Mouse (Mus musculus) neural tube, embryonic 11.5 days (tissue): ENCODE results near the gene Cachd1. TPM values are rescaled to one million over a fixed set of nuclear protein-coding genes. Genes with fewer than 3 reads are reported as not detected.
A peak's percentile ranks its signal among the peaks of the same experiment; 100 is the strongest.

Experiments used
- ATAC-seq: fragments of 200-750 bp; cut with Nextera tagmentation; 2 replicates; pipeline ENCODE4 v1.8.0; 2017; ENCODE audit warnings: moderate number of reproducible peaks, mild to moderate bottlenecking, moderate TSS enrichment, moderate library complexity; ENCODE audit not compliant: insufficient read depth, low FRiP score, low TSS enrichment
- DNase-seq: peaks from one replicate; pipeline ENCODE4 v3.0.0-alpha.2; 2015; ENCODE audit warnings: low spot score
- H3K27ac ChIP-seq: fragments of 300-500 bp; sonication (generic); 2 replicates; pipeline ENCODE4 v1.5.1; 2014; ENCODE audit warnings: low read depth, mild to moderate bottlenecking, low read length
- H3K27me3 ChIP-seq: fragments of 300-500 bp; sonication (generic); 2 replicates; pipeline ENCODE4 v1.6.1; 2014; ENCODE audit warnings: mild to moderate bottlenecking, low read length, mixed read lengths; ENCODE audit not compliant: control insufficient read depth, insufficient read depth
- H3K36me3 ChIP-seq: fragments of 300-500 bp; sonication (generic); 2 replicates; pipeline ENCODE4 v1.6.1; 2014; ENCODE audit warnings: mild to moderate bottlenecking, low read length, moderate library complexity, mixed read lengths; ENCODE audit not compliant: control insufficient read depth, insufficient read depth
- H3K4me1 ChIP-seq: fragments of 300-500 bp; sonication (generic); 2 replicates; pipeline ENCODE4 v1.6.1; 2014; ENCODE audit warnings: low read length, mixed read lengths; ENCODE audit not compliant: control insufficient read depth, insufficient read depth
- H3K4me2 ChIP-seq: fragments of 300-500 bp; sonication (generic); 2 replicates; pipeline ENCODE4 v1.6.1; 2014; ENCODE audit warnings: low read depth, mild to moderate bottlenecking, moderate library complexity
- H3K4me3 ChIP-seq: fragments of 300-500 bp; sonication (generic); 2 replicates; pipeline ENCODE4 v1.5.1; 2014; ENCODE audit warnings: low read depth, low read length
- H3K9ac ChIP-seq: fragments of 300-500 bp; sonication (generic); 2 replicates; pipeline ENCODE4 v1.6.1; 2014; ENCODE audit warnings: mild to moderate bottlenecking, low read length
- H3K9me3 ChIP-seq: fragments of 300-500 bp; sonication (generic); 2 replicates; pipeline ENCODE4 v1.6.1; 2016; ENCODE audit warnings: low read length; ENCODE audit not compliant: control insufficient read depth
- WGBS: fragments of 180-500 bp; shearing (Covaris S2); extraction: QIAGEN DNeasy Blood & Tissue Kit; methylation state at CpG from one replicate; pipeline ENCODE4 v1.1.7; 2014; 5-methylcytosine and 5-hydroxymethylcytosine counted together
- polyA plus RNA-seq: library from polyadenylated mRNA; unstranded; fragments of >200 nt; fragmentation: Nextera tagmentation; extraction: Ambion mirVana; gene quantifications from 2 replicates; pipeline ENCODE4 v1.2.1, GENCODE M21; 2014

Cachd1 gene
- polyA plus RNA-seq, 1 experiment from 2014 or later, result 32.6 TPM

- no peak for ATAC-seq
- Histone ChIP-seq H3K27ac (no peak overlapping the region), H3K4me2 (no peak overlapping the region)
Measured at GRCm38 (mm10) chr4:100865962-100866703, 89.7 kb downstream of the Cachd1 start.

GRCm38 (mm10) chr4:100877351-100877750 is 100.9 kb downstream of the Cachd1 start:
- DNase-seq, result no peak
- H3K27ac ChIP-seq, result no peak overlapping the region

More at GRCm38 (mm10) chr4:100865962-100866703, 89.7 kb downstream of the Cachd1 start:
- peaks cover 22% of the 10 kb centered on the region for H3K4me1 ChIP-seq
- no peaks in the 10 kb centered on the region for H3K9me3 ChIP-seq
- H3K9ac ChIP-seq, result no peak overlapping the region
- no peaks in the 10 kb centered on the region for H3K27me3 ChIP-seq
- DNase-seq, result no peak
- 44% methylated on average over 12 of the region's 12 CpGs for WGBS
- H3K4me3 ChIP-seq, result no peak overlapping the region
- H3K36me3 ChIP-seq, result no peaks in the 10 kb centered on the region

GRCm38 (mm10) chr4:100879414-100879813 is 102.9 kb downstream of the Cachd1 start:
- no peak overlapping the region for H3K4me3 ChIP-seq
- no peak overlapping the region for H3K4me2 ChIP-seq
- 35% methylated on average over 8 of the region's 8 CpGs for WGBS
- H3K36me3 ChIP-seq, result no peaks in the 10 kb centered on the region
- no peaks in the 10 kb centered on the region for H3K27me3 ChIP-seq
- DNase-seq (no peak), ATAC-seq (no peak)
- H3K27ac ChIP-seq, result no peak overlapping the region
- H3K4me1 ChIP-seq, result no peaks in the 10 kb centered on the region
- no peak overlapping the region for H3K9ac ChIP-seq
- H3K9me3 ChIP-seq, result no peaks in the 10 kb centered on the region

More at GRCm38 (mm10) chr4:100877351-100877750, 100.9 kb downstream of the Cachd1 start:
- Histone ChIP-seq H3K4me3 (no peak overlapping the region), H3K36me3 (no peaks in the 10 kb centered on the region), H3K4me1 (no peaks in the 10 kb centered on the region), H3K4me2 (no peak overlapping the region), H3K9ac (no peak overlapping the region), H3K9me3 (no peaks in the 10 kb centered on the region), H3K27me3 (no peaks in the 10 kb centered on the region)
- WGBS, result 62% methylated on average over 3 of the region's 3 CpGs
- ATAC-seq, result no peak

- Histone ChIP-seq H3K4me2 (no peak overlapping the region), H3K4me1 (peaks cover 5% of the 10 kb centered on the region; the same call in 1 of the 2 replicates), H3K36me3 (no peaks in the 10 kb centered on the region), H3K9ac (no peak overlapping the region), H3K27me3 (no peaks in the 10 kb centered on the region), H3K9me3 (no peaks in the 10 kb centered on the region), H3K27ac (no peak overlapping the region), H3K4me3 (no peak overlapping the region)
- ATAC-seq, result no peak
- 89% methylated on average over 4 of the region's 4 CpGs for WGBS
- DNase-seq, result no peak
Measured at GRCm38 (mm10) chr4:100880075-100880474, 103.6 kb downstream of the Cachd1 start.

GRCm38 (mm10) chr4:100885793-100886742 is 109.6 kb downstream of the Cachd1 start:
- H3K4me3 ChIP-seq, result no peak overlapping the region
- 5% methylated on average over 19 of the region's 19 CpGs for WGBS

GRCm38 (mm10) chr4:100886743-100887416 is 110.4 kb downstream of the Cachd1 start:
- Histone ChIP-seq H3K4me2 (peak overlapping the region; percentile 17; the same call in 1 of the 2 replicates), H3K9me3 (no peaks in the 10 kb centered on the region), H3K36me3 (no peaks in the 10 kb centered on the region), H3K9ac (no peak overlapping the region; the same call in 1 of the 2 replicates), H3K4me1 (peaks cover 44% of the 10 kb centered on the region), H3K27me3 (no peaks in the 10 kb centered on the region), H3K4me3 (no peak overlapping the region), H3K27ac (peak overlapping the region; percentile 81)
- WGBS, result 64% methylated on average over 8 of the region's 8 CpGs
- DNase-seq (no peak), ATAC-seq (peak; percentile 43; the same call in 1 of the 2 replicates)

More at GRCm38 (mm10) chr4:100885793-100886742, 109.6 kb downstream of the Cachd1 start:
- Histone ChIP-seq H3K9ac (no peak overlapping the region; the same call in 1 of the 2 replicates), H3K4me2 (peak overlapping the region; percentile 17), H3K27me3 (no peaks in the 10 kb centered on the region), H3K9me3 (no peaks in the 10 kb centered on the region), H3K4me1 (peaks cover 44% of the 10 kb centered on the region), H3K27ac (peak overlapping the region; percentile 81), H3K36me3 (no peaks in the 10 kb centered on the region)
- DNase-seq, result peak; percentile 81
- peak; percentile 87 for ATAC-seq

- ATAC-seq (no peak), DNase-seq (peak; percentile 34)
- H3K4me3 ChIP-seq, result no peak overlapping the region
- 21% methylated on average over 7 of the region's 7 CpGs for WGBS
- H3K9ac ChIP-seq, result no peak overlapping the region; the same call in 1 of the 2 replicates
- no peaks in the 10 kb centered on the region for H3K36me3 ChIP-seq
- H3K27me3 ChIP-seq, result no peaks in the 10 kb centered on the region
- no peaks in the 10 kb centered on the region for H3K9me3 ChIP-seq
- peaks cover 36% of the 10 kb centered on the region for H3K4me1 ChIP-seq
- H3K27ac ChIP-seq, result 0 out of 2 replicates have a peak overlapping the region, but pooled peaks have one; percentile 44
- no peak overlapping the region for H3K4me2 ChIP-seq
Measured at GRCm38 (mm10) chr4:100890106-100890970, 113.9 kb downstream of the Cachd1 start.
